Mouse (Mus musculus) hindbrain, embryonic 11.5 days (tissue): ENCODE measurements around the gene Plekha6. TPM values are rescaled to one million over a fixed set of nuclear protein-coding genes. Genes with fewer than 3 reads are reported as not detected.

ENCODE experiments used
- ATAC-seq: fragments of 200-750 bp; cut with Nextera tagmentation; 2 replicates; pipeline ENCODE4 v1.8.0; 2017; ENCODE audit warnings: mild to moderate bottlenecking, moderate TSS enrichment, moderate library complexity; ENCODE audit not compliant: low FRiP score
- DNase-seq: peaks from one replicate; pipeline ENCODE4 v3.0.0-alpha.2; 2015; ENCODE audit warnings: low spot score
- H3K27ac ChIP-seq: fragments of 300-500 bp; sonication (generic); 2 replicates; pipeline ENCODE4 v1.5.1; 2014; ENCODE audit warnings: mild to moderate bottlenecking, low read depth, low read length
- H3K27me3 ChIP-seq: fragments of 300-500 bp; sonication (generic); 2 replicates; pipeline ENCODE4 v1.6.1; 2014; ENCODE audit warnings: mild to moderate bottlenecking, low read length, moderate library complexity, mixed read lengths; ENCODE audit not compliant: control insufficient read depth, insufficient read depth
- H3K36me3 ChIP-seq: fragments of 300-500 bp; sonication (generic); 2 replicates; pipeline ENCODE4 v1.6.1; 2014; ENCODE audit warnings: mild to moderate bottlenecking, low read length, moderate library complexity, mixed read lengths; ENCODE audit not compliant: control insufficient read depth, insufficient read depth
- H3K4me1 ChIP-seq: fragments of 300-500 bp; sonication (generic); replicated peaks from 2 replicates; pipeline ENCODE4 v1.6.1; 2014; ENCODE audit warnings: low read length, mixed read lengths; ENCODE audit not compliant: control insufficient read depth, insufficient read depth
- H3K4me2 ChIP-seq: fragments of 300-500 bp; sonication (generic); replicated peaks from 2 replicates; pipeline ENCODE4 v1.6.1; 2014; ENCODE audit warnings: mild to moderate bottlenecking, low read depth, low read length
- H3K4me3 ChIP-seq: fragments of 300-500 bp; sonication (generic); 2 replicates; pipeline ENCODE4 v1.5.1; 2014; ENCODE audit warnings: low read depth, low read length
- H3K9ac ChIP-seq: fragments of 300-500 bp; sonication (generic); 2 replicates; pipeline ENCODE4 v1.6.1; 2014; ENCODE audit warnings: low read depth, low read length
- H3K9me3 ChIP-seq: fragments of 300-500 bp; sonication (generic); 2 replicates; pipeline ENCODE4 v1.6.1; 2016; ENCODE audit warnings: low read length; ENCODE audit not compliant: control insufficient read depth
- WGBS: fragments of 180-500 bp; shearing (Covaris S2); extraction: QIAGEN DNeasy Blood & Tissue Kit; methylation state at CpG from one replicate; pipeline ENCODE4 v1.1.7; 2014; 5-methylcytosine and 5-hydroxymethylcytosine counted together
- polyA plus RNA-seq: library from polyadenylated mRNA; unstranded; fragments of >200 nt; fragmentation: Nextera tagmentation; extraction: Ambion mirVana; gene quantifications from 2 replicates; pipeline ENCODE4 v1.2.1, GENCODE M21; 2014

The Plekha6 gene
- polyA plus RNA-seq, 1 experiment from 2014 or later: 22.1 TPM

- 9% methylated on average over 16 of the region's 16 CpGs for WGBS
- Histone ChIP-seq H3K4me1 (peaks cover 18% of the 10 kb centered on the region), H3K4me2 (peak overlapping the region; percentile 66), H3K9me3 (no peaks in the 10 kb centered on the region), H3K27me3 (no peaks in the 10 kb centered on the region), H3K27ac (peak overlapping the region; percentile 93), H3K4me3 (peak overlapping the region; percentile 51), H3K9ac (peak overlapping the region; percentile 61), H3K36me3 (no peaks in the 10 kb centered on the region)
- ATAC-seq: no peak
- DNase-seq: peak; percentile 64
Observed at GRCm38 (mm10) chr1:133183141-133183925, 19.3 kb downstream of the Plekha6 start.

GRCm38 (mm10) chr1:133187948-133188680 is 24.1 kb downstream of the Plekha6 start:
- peaks cover 23% of the 10 kb centered on the region for H3K4me1 ChIP-seq
- WGBS: 5% methylated on average over 4 of the region's 4 CpGs
- peak overlapping the region; percentile 90 for H3K27ac ChIP-seq
- DNase-seq (peak; percentile 92), ATAC-seq (peak; percentile 92)
- no peak overlapping the region for H3K4me3 ChIP-seq
- H3K4me2 ChIP-seq: peak overlapping the region; percentile 8; the same call in 1 of the 2 replicates
- no peaks in the 10 kb centered on the region for H3K27me3 ChIP-seq
- H3K36me3 ChIP-seq: peaks cover 4% of the 10 kb centered on the region; the same call in 1 of the 2 replicates
- H3K9me3 ChIP-seq: no peaks in the 10 kb centered on the region
- no peak overlapping the region for H3K9ac ChIP-seq

- H3K36me3 ChIP-seq: peaks cover 4% of the 10 kb centered on the region; the same call in 1 of the 2 replicates
- 81% methylated on average over 8 of the region's 8 CpGs for WGBS
- no peak overlapping the region for H3K9ac ChIP-seq
- peak overlapping the region; percentile 90 for H3K27ac ChIP-seq
- H3K4me3 ChIP-seq: no peak overlapping the region
- H3K9me3 ChIP-seq: no peaks in the 10 kb centered on the region
- no peak for ATAC-seq
- peaks cover 21% of the 10 kb centered on the region for H3K4me1 ChIP-seq
- no peaks in the 10 kb centered on the region for H3K27me3 ChIP-seq
- H3K4me2 ChIP-seq: no peak overlapping the region
- no peak for DNase-seq
Observed at GRCm38 (mm10) chr1:133188719-133189118, 24.7 kb downstream of the Plekha6 start.

- no peak overlapping the region for H3K4me3 ChIP-seq
- H3K9ac ChIP-seq: no peak overlapping the region
- no peak overlapping the region for H3K27ac ChIP-seq
- no peaks in the 10 kb centered on the region for H3K9me3 ChIP-seq
- no peaks in the 10 kb centered on the region for H3K27me3 ChIP-seq
- peaks cover 4% of the 10 kb centered on the region; the same call in 1 of the 2 replicates for H3K36me3 ChIP-seq
- no peak overlapping the region for H3K4me2 ChIP-seq
- DNase-seq (no peak), ATAC-seq (no peak)
- H3K4me1 ChIP-seq: peaks cover 21% of the 10 kb centered on the region
Observed at GRCm38 (mm10) chr1:133189471-133189870, 25.5 kb downstream of the Plekha6 start.

GRCm38 (mm10) chr1:133190550-133190949 is 26.5 kb downstream of the Plekha6 start:
- peaks cover 22% of the 10 kb centered on the region for H3K4me1 ChIP-seq
- no peak for ATAC-seq

GRCm38 (mm10) chr1:133196181-133196580 is 32.2 kb downstream of the Plekha6 start:
- Histone ChIP-seq H3K4me2 (no peak overlapping the region), H3K36me3 (no peaks in the 10 kb centered on the region), H3K9me3 (no peaks in the 10 kb centered on the region), H3K4me3 (no peak overlapping the region), H3K27me3 (no peaks in the 10 kb centered on the region), H3K27ac (peak overlapping the region; percentile 64), H3K4me1 (peaks cover 12% of the 10 kb centered on the region), H3K9ac (no peak overlapping the region)
- 24% methylated on average over 6 of the region's 6 CpGs for whole genome bisulfite sequencing
- ATAC-seq (0 out of 2 replicates have a peak, but pooled peaks have one; percentile 31), DNase-seq (no peak)

More at GRCm38 (mm10) chr1:133190550-133190949, 26.5 kb downstream of the Plekha6 start:
- no peak for DNase-seq
- Histone ChIP-seq H3K4me2 (no peak overlapping the region), H3K9me3 (no peaks in the 10 kb centered on the region), H3K27me3 (no peaks in the 10 kb centered on the region), H3K4me3 (no peak overlapping the region), H3K36me3 (peaks cover 4% of the 10 kb centered on the region; the same call in 1 of the 2 replicates), H3K27ac (no peak overlapping the region), H3K9ac (no peak overlapping the region)
- WGBS: 88% methylated on average over 9 of the region's 9 CpGs

GRCm38 (mm10) chr1:133197266-133197665 is 33.3 kb downstream of the Plekha6 start:
- Histone ChIP-seq H3K27ac (no peak overlapping the region), H3K4me1 (peaks cover 15% of the 10 kb centered on the region), H3K27me3 (no peaks in the 10 kb centered on the region), H3K4me2 (no peak overlapping the region), H3K9me3 (no peaks in the 10 kb centered on the region), H3K4me3 (no peak overlapping the region), H3K36me3 (no peaks in the 10 kb centered on the region), H3K9ac (no peak overlapping the region)
- WGBS: 43% methylated on average over 6 of the region's 6 CpGs
- no peak for ATAC-seq
- no peak for DNase-seq

- no peak for ATAC-seq
- Histone ChIP-seq H3K4me1 (peaks cover 17% of the 10 kb centered on the region), H3K9me3 (no peaks in the 10 kb centered on the region), H3K27ac (peak overlapping the region; percentile 48; the same call in 1 of the 2 replicates), H3K27me3 (no peaks in the 10 kb centered on the region), H3K4me3 (no peak overlapping the region), H3K4me2 (no peak overlapping the region), H3K36me3 (no peaks in the 10 kb centered on the region), H3K9ac (no peak overlapping the region)
- no peak for DNase-seq
- 58% methylated on average over 7 of the region's 7 CpGs for WGBS
Observed at GRCm38 (mm10) chr1:133199706-133200105, 35.7 kb downstream of the Plekha6 start.
